Mouse (Mus musculus) lung, adult 2 months (tissue): Measurements from ENCODE around the gene Btrc. TPM values are rescaled to one million over a fixed set of nuclear protein-coding genes. Genes with fewer than 3 reads are reported as not detected.
A peak's percentile ranks its signal among the peaks of the same experiment; 100 is the strongest.

Experiments used
- DNase-seq: peaks from one replicate; pipeline ENCODE4 v3.0.0; 2022
- H3K4me1 ChIP-seq: fragments of 200-500 bp; 2 replicates; pipeline ENCODE4 v1.6.1; 2011; ENCODE audit warnings: low read length; ENCODE audit not compliant: control insufficient read depth, insufficient read depth
- H3K4me3 ChIP-seq: fragments of 200-500 bp; replicated peaks from 2 replicates; pipeline ENCODE3; 2011; ENCODE audit warnings: low read depth, mild to moderate bottlenecking, control low read depth, low read length; ENCODE audit errors: extremely low read depth
- CTCF ChIP-seq: fragments of 200-500 bp; IDR thresholded peaks from 2 replicates; pipeline ENCODE4 v1.5.1; 2011; ENCODE audit warnings: mild to moderate bottlenecking, low read length, control low read depth; ENCODE audit not compliant: insufficient read depth
- POLR2A ChIP-seq: fragments of 200-500 bp; IDR thresholded peaks from 2 replicates; pipeline ENCODE4 v1.6.1; 2011; ENCODE audit warnings: low read depth, mild to moderate bottlenecking, control low read depth, low read length, borderline replicate concordance; ENCODE audit errors: extremely low read depth
- WGBS: fragments of 180-500 bp; shearing (Covaris S2); methylation state at CpG from one replicate; pipeline ENCODE4 v1.1.7; 2018; 5-methylcytosine and 5-hydroxymethylcytosine counted together
- polyA plus RNA-seq: library from polyadenylated mRNA; depleted of rRNA; stranded (reverse); fragments of >200 nt; gene quantifications from 2 replicates; pipeline ENCODE4 v1.2.3, GENCODE M21; 2012

The Btrc gene
- polyA plus RNA-seq, 1 experiment = 16.9 TPM

- Histone ChIP-seq H3K4me3 (no peak overlapping the region), H3K4me1 (peaks cover 7% of the 10 kb centered on the region)
- DNase-seq = no peak
- TF ChIP-seq CTCF (no peak), POLR2A (no peak)
- WGBS = 99% methylated on average over 5 of the region's 5 CpGs
Observed at GRCm38 (mm10) chr19:45469760-45470159, 106.2 kb downstream of the Btrc start.

DNA sequence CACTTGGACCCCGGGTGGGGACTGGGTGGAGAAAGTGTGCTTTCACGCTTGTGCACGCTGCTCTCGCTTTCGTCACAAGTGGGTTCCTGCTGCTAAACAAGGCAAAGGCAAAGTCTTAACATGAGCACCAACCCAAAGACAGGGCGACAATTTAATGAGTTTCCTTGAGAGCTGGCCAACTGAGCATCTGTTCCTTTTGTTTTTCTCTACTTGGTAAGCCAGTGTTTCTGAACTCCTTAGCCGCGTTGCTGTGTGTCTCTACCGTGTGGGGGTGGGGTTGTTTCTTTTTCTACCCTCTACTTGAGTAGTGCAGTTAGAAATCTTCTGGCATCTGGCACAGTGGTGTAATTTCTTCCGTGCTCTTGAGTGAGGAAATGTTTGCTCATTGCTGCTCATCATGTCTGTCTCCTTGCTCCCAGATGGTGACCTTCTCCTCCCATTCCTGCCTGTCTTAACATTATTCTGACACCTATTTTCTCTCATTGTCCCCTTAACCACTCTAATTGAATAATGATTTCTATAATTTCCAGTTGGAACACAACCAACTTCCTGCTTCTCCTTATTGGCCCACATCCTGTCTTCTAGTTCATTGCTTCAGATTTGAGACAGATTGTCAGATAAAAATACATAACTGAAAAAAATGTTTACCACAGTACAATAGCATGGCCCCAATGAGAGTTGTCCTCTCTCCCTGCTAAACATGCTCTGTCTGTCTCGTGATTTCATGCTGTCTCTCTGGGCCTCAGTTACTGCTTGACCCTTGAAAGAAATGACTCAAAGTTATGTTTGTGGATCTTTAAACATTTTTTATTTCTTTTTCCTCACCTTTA lies 109.4 kb downstream of the Btrc start:
- 29% methylated on average over 11 of the region's 11 CpGs for WGBS

GRCm38 (mm10) chr19:45474686-45475085 lies 111.2 kb downstream of the Btrc start:
- peaks cover 14% of the 10 kb centered on the region for H3K4me1 ChIP-seq
- no peak for DNase-seq
- H3K4me3 ChIP-seq = no peak overlapping the region
- 51% methylated on average over 4 of the region's 4 CpGs for WGBS
- TF ChIP-seq CTCF (no peak), POLR2A (no peak)

More for the DNA sequence above, 109.4 kb downstream of the Btrc start:
- peak overlapping the region; percentile 11 for H3K4me3 ChIP-seq
- H3K4me1 ChIP-seq = peaks cover 14% of the 10 kb centered on the region
- no peak for TF ChIP-seq CTCF
- no peak for TF ChIP-seq POLR2A
- DNase-seq = no peak

DNA sequence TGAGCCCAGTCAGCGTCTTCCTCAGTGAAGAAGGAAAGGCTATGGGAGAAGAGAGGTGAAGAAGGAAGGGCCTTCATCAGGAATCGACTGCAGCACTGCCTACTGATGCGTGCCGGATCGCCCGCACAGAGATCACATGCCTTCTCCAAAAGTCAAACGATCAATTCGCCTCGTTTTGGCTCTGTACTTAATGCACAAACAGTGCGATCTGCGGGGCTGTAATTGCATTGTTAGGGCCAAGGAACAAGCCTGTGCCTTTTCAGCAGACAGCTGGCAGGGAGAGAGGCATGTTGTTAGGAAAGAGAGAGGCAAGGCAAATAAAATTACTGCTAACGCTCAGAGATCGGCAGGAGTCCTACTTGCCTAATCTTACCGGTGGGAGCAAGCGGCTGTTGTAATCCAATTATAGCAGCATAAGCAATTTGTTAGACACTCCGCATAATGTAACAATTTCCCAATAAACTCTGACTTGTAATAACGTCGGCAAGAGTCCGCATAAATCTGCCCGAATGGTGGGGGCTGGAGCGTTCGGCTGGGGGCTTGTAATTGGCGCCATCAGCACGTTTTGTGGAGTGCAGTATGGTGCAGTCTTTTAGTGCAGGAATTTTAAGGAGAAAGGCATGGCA lies 112.5 kb downstream of the Btrc start:
- no peak for DNase-seq
- peaks cover 14% of the 10 kb centered on the region for H3K4me1 ChIP-seq
- no peak for TF ChIP-seq CTCF
- no peak for TF ChIP-seq POLR2A
- WGBS = 71% methylated on average over 24 of the region's 24 CpGs
- no peak overlapping the region for H3K4me3 ChIP-seq

DNA sequence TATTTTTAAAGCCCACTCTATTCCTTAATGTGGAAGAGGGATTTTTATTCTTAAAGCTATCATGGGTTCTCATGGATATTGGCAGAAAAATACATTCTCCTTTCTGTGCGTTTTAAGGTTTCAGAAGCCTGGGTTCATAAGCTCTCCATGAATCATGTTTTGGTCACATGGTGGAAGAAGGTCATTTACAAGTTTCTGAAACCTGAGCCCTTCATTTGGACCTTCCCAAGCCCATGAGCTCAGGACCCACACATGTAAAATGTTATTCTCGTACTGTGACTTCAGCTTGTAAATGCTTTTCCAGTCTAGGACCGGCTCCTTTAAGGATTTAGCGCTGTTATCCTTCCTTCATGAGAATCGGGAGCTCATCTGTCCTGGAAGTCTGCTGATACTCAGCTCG lies 116.0 kb downstream of the Btrc start:
- Histone ChIP-seq H3K4me1 (peaks cover 6% of the 10 kb centered on the region; the same call in 1 of the 2 replicates), H3K4me3 (no peak overlapping the region)
- WGBS = 91% methylated on average over 6 of the region's 6 CpGs
- TF ChIP-seq POLR2A (no peak), CTCF (no peak)
- no peak for DNase-seq

- TF ChIP-seq CTCF (no peak), POLR2A (no peak)
- 82% methylated on average over 2 of the region's 2 CpGs for WGBS
- peaks cover 5% of the 10 kb centered on the region; the same call in 1 of the 2 replicates for H3K4me1 ChIP-seq
- no peak for DNase-seq
- no peak overlapping the region for H3K4me3 ChIP-seq
Observed at GRCm38 (mm10) chr19:45480490-45480889, 117.0 kb downstream of the Btrc start.

GRCm38 (mm10) chr19:45480951-45481350 lies 117.4 kb downstream of the Btrc start:
- DNase-seq = no peak
- H3K4me1 ChIP-seq = peaks cover under 1% of the 10 kb centered on the region; the same call in 1 of the 2 replicates
- H3K4me3 ChIP-seq = no peak overlapping the region
- TF ChIP-seq CTCF (no peak), POLR2A (no peak)
- 80% methylated on average over 4 of the region's 4 CpGs for WGBS

DNA sequence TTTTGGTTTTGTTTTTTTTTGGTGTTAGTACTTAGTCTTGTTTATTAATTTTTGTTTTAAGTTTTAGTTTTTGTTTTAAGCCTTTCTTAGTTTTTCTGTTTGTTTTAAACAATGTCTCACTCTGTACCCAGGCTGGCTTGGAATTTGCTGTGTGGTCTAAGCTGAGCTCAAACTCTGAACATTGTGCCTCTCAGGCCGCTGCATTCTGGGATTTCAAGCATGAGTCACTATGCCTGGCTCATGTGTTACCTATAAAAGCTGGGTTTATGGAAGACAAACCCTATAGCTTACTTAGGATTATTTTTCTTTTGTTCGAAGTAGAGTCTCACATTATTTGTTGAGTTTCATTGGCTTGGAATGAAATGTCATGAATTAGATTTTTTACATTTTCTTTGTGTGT lies 119.9 kb downstream of the Btrc start:
- WGBS = 81% methylated on average over 2 of the region's 2 CpGs
- Histone ChIP-seq H3K4me3 (no peak overlapping the region), H3K4me1 (no peaks in the 10 kb centered on the region)
- TF ChIP-seq POLR2A = no peak
- TF ChIP-seq CTCF = no peak
- DNase-seq = no peak

DNA sequence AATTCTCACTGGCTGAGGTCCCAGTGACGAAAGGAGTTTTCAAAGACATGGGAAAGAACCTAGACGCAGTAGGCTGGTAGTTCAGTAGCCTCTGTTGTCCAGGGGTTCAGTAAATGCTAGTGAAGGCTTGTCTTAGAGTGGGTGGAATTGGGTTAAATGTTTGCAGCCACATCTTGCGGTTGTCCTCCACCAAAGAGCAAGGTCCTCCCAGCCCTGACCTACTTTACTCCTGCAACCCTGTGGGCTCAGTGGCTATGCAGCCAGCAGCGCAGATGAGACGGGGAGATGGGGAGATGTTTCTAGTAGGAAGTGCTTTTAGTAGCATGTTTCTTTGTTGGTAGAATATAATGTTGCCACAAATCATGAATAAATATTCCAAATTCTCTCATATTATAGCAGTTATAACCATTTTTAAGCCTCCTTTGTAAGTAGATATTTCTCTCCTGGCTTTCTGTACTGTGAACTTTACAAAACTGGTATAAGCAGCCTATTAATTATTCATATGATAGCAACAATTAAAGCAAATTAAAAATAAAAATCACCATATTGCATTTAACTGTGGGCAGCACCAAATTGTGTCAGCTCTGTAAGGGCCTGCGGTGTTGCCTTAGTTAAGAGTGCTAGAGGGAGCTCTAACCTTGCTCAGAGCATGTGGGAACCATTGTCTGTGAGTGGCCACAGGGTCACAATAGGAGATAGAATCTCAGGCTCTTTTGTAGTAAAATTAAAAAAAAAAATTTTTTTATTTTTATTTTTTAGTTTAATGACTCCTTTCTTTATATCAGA lies 122.9 kb downstream of the Btrc start:
- DNase-seq = no peak
- 85% methylated on average over 6 of the region's 6 CpGs for WGBS
- TF ChIP-seq POLR2A (no peak), CTCF (no peak)
- no peaks in the 10 kb centered on the region for H3K4me1 ChIP-seq
- H3K4me3 ChIP-seq = no peak overlapping the region

GRCm38 (mm10) chr19:45486992-45487387 lies 123.5 kb downstream of the Btrc start:
- TF ChIP-seq POLR2A (no peak), CTCF (no peak)
- Histone ChIP-seq H3K4me3 (no peak overlapping the region), H3K4me1 (no peaks in the 10 kb centered on the region)
- WGBS = 83% methylated on average over 3 of the region's 3 CpGs
- no peak for DNase-seq
